Mouse (Mus musculus): ENCODE data around the gene Polr2l. TPM values are rescaled to one million over a fixed set of nuclear protein-coding genes. Genes with fewer than 3 reads are reported as not detected.

The Polr2l gene
- polyA plus RNA-seq, 1 experiment from 2014 or later, result 43.9 TPM

DNA sequence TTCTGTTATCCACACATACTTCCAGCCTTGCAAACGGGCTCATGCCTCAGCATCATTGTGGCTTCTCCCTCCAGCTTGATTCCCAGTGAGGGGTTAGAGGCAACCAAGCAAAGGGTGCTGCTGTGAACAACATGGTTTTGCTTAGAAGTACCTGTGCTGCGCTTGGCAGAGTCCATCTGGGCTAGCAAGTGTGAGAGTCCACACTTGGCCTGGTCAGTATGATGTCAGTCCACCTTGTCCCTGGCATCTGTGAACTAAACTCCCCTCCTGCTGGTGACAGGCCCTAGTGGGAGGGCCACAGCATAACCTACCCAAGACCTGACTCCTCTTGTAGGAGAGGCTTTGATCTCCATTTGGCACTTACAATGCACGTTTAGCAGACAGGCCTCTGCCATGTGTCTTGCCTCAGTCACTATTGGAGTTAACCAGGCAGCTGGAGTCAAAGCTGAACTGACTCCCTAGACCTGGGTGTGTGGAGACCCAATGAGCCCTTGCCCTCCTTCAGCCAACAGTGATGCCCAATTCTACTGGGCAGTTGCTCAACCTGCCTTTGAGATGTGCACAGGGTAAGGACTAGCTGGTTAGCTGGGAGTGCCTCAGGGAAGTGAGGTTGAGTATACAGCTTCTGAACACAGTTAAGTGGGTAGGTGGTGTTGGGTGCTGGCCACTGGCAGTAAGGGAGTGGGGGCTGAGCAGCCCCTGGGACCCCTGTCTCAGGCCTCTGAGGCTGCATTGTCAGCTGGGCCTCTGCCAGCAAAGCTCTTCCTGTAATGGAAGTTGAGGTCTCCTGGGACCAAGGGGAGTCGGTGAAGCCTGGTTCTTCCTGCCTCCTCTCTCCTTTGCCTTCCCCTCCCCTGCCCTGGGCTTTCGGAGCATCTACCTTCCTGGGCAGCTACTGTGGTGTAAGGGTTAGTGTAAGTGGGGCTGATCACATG lies 9.5 kb upstream of the Polr2l start:
- H3K4me3 ChIP-seq (replicated peaks), result no peak overlapping the region
- H3K9me3 ChIP-seq (replicated peaks), result no peaks in the 10 kb centered on the region
- no peak for ATAC-seq (ENCODE audit: insufficient read depth)
- 69% methylated on average over 5 of the region's 5 CpGs for WGBS (ENCODE audit: insufficient replicate concordance)
- no peaks in the 10 kb centered on the region for H3K36me3 ChIP-seq (replicated peaks)
- no peak overlapping the region for H3K9ac ChIP-seq
- peaks cover 40% of the 10 kb centered on the region for H3K27me3 ChIP-seq
- no peak overlapping the region for H3K27ac ChIP-seq (replicated peaks)
- H3K4me1 ChIP-seq (replicated peaks), result peaks cover 29% of the 10 kb centered on the region
- H3K4me2 ChIP-seq, result no peak overlapping the region

DNA sequence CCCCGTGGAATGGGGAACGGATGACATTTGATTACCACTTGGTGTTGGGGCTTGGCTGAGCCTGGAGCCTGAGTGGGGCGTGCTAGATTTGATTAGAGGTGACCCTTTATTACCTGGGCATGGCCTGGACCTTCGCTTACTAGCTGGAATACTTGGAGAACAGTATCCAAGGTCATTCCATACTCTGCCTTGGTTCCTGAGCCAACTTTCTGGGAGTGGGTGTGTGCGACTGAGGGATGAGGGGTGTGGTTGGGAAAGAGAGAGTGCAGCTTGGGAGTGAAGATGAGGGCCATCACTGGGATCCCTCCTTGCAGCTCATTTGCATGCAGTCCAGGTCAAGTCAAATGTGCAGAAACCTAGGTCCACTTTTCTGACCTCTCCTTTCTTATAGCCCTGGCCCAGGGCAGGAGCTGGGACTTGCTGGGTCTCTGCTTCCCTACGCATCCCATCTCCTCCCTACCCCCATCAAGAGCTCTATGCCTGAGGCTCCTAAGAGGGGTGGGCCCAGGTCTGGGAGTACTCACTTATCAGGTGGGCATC lies 8.3 kb upstream of the Polr2l start:
- H3K27me3 ChIP-seq, result peaks cover 40% of the 10 kb centered on the region
- ATAC-seq (ENCODE audit: insufficient read depth), result no peak
- H3K4me2 ChIP-seq, result no peak overlapping the region
- H3K9ac ChIP-seq, result no peak overlapping the region
- no peaks in the 10 kb centered on the region for H3K36me3 ChIP-seq (replicated peaks)
- H3K4me3 ChIP-seq (replicated peaks), result no peak overlapping the region
- no peaks in the 10 kb centered on the region for H3K9me3 ChIP-seq (replicated peaks)
- H3K4me1 ChIP-seq (replicated peaks), result peaks cover 34% of the 10 kb centered on the region
- no peak overlapping the region for H3K27ac ChIP-seq (replicated peaks)
- WGBS (ENCODE audit: insufficient replicate concordance), result 76% methylated on average over 6 of the region's 6 CpGs

DNA sequence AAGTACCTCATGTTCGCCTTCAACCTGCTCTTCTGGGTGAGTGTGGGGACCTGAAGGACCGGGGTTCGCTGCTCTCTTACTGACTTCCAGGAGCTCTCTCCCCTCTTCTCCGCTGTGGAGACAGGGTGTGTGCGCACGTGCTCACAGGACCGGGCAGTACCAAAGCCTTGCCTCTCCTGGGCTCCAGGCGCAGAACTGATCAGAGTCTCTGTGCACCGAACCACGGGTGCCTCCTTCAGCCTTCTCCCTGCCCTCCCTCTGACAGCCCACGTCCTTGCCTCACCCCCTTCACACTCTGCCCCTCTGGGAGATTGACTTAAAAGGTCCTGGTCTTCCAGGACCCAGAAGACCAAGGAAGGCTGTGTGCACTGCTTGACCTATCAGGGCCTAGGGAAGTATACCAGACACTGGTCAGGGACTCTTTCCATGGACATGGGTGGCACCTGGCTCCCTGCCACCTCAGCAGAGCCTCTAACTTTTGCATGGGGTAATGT lies 7.6 kb upstream of the Polr2l start:
- Histone ChIP-seq H3K4me1 (replicated peaks) (peaks cover 40% of the 10 kb centered on the region), H3K36me3 (replicated peaks) (no peaks in the 10 kb centered on the region), H3K4me2 (peak overlapping the region; percentile 76), H3K4me3 (replicated peaks) (peak overlapping the region; percentile 52), H3K27me3 (peaks cover 40% of the 10 kb centered on the region), H3K9me3 (replicated peaks) (no peaks in the 10 kb centered on the region), H3K27ac (replicated peaks) (no peak overlapping the region), H3K9ac (no peak overlapping the region)
- no peak for ATAC-seq (ENCODE audit: insufficient read depth)
- WGBS (ENCODE audit: insufficient replicate concordance), result 49% methylated on average over 11 of the region's 11 CpGs

DNA sequence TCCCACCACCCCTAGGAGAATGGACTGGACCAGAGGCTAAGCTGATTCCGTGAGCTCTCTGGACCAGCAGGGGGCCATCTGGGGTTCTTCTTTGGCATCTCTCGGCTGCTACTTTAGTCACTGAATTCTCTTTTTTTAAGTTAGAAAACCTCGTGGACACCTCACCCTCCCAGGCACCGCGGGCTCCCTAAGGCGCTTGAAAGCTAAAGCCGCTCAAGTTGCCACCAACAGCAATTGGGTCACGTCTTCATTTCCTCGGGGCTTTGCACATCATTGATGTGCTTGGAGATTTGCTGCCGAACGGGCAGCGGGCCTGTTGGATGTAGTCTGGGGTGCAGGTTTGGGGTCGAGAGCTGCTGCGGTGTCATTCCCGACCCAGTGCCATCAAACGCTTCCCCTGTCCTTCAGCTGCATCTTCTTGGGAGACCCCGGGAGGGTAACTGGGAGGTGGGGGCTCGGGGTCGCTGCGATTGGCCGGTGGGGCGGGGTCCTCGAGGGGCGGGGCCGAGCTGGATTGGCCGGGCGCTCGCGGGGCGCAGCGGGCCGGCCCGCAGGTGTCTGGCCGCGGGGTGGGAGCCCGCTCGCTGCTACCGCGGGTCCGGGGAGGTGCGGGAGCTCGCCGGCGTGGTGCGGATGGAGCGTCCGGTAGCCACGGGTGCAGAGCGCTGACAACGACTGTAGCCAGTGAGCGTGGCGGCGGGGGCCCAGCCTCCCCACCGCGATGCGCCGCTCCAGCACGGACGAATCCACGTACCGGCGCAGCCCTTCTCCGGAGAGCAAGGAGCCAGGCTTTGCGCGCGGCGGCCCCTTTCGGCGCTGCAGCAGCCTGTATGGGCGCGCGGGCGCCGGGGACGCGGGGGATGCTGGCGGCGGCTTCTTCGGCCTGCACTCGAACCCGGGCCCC lies 6.8 kb upstream of the Polr2l start:
- H3K9ac ChIP-seq, result peak overlapping the region; percentile 27; the same call in 1 of the 2 replicates
- no peaks in the 10 kb centered on the region for H3K9me3 ChIP-seq (replicated peaks)
- ATAC-seq (ENCODE audit: insufficient read depth), result no peak

DNA sequence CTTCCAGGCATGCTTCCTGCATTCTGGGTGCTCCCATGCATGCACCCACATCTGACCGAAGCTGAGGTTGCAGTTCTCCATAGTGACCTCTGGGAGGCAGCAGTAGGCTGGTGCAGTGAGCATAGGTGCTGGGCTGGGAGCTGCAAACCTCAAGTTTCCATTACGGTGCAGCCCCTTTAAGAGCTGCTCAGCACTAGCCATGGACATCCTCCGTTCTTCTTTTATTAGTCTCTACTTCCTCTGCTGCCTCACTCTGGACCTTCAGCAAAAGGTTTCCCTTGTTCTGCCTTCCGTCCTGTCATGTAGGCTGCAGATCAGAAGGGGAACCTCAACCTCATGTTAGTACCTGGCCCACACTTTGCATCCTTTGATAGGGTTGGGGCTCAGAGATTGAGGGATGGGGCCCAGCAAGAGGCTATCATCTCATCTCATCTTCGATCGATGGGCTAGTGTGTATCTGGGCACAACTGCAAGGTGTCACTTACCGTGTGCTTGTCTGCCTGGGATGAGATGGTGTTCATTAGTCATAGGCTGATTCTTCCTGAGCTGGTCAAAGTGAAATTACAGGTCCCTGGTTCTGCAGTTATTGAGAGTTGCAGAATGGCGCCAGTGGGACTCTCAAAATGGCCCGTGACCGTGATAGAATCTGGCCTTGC lies 6.0 kb upstream of the Polr2l start:
- Histone ChIP-seq H3K4me1 (replicated peaks) (peaks cover 53% of the 10 kb centered on the region), H3K9me3 (replicated peaks) (no peaks in the 10 kb centered on the region), H3K36me3 (replicated peaks) (no peaks in the 10 kb centered on the region), H3K4me3 (replicated peaks) (no peak overlapping the region), H3K4me2 (peak overlapping the region; percentile 76), H3K27me3 (peaks cover 40% of the 10 kb centered on the region), H3K27ac (replicated peaks) (no peak overlapping the region), H3K9ac (no peak overlapping the region; the same call in 1 of the 2 replicates)
- peak; percentile 33 for ATAC-seq (ENCODE audit: insufficient read depth)
- 8% methylated on average over 10 of the region's 10 CpGs for WGBS (ENCODE audit: insufficient replicate concordance)

More for the DNA sequence above, 6.8 kb upstream of the Polr2l start:
- Histone ChIP-seq H3K4me1 (replicated peaks) (peaks cover 46% of the 10 kb centered on the region), H3K4me3 (replicated peaks) (peak overlapping the region; percentile 52), H3K36me3 (replicated peaks) (no peaks in the 10 kb centered on the region), H3K27ac (replicated peaks) (no peak overlapping the region), H3K4me2 (peak overlapping the region; percentile 76), H3K27me3 (peaks cover 40% of the 10 kb centered on the region)
- WGBS (ENCODE audit: insufficient replicate concordance), result 2% methylated on average over 81 of the region's 81 CpGs

DNA sequence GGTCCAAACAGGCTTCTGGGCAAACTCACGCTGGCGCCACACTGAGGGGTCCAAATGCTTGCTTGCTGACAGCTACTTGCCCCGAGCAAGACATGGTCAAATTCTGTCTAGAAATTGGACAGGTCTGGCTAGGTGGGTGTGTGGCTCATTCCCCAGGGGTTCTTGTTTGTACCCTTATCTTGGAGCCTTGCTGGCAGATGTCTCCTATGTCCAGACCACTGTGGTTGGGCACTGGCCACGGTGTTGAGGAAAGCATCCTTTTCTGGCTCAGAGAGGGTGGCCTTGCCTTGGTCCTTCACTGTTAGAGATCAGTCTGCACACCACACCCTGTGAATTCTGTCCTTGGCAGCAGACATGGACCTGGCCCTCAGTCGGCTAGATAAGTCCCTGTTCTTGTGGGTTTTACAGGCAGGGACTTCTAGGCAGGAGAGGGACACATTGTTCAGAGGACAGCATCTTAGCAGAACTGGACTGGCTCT lies 3.4 kb upstream of the Polr2l start:
- WGBS (ENCODE audit: insufficient replicate concordance), result 12% methylated on average over 5 of the region's 5 CpGs
- H3K4me1 ChIP-seq (replicated peaks), result peaks cover 75% of the 10 kb centered on the region
- H3K9me3 ChIP-seq (replicated peaks), result no peaks in the 10 kb centered on the region
- H3K4me3 ChIP-seq (replicated peaks), result no peak overlapping the region
- peak overlapping the region; percentile 91; the same call in 1 of the 2 replicates for H3K27ac ChIP-seq (replicated peaks)
- H3K36me3 ChIP-seq (replicated peaks), result 0 out of 2 replicates have a peak, but pooled peaks cover 2% of the 10 kb centered on the region
- no peak overlapping the region for H3K9ac ChIP-seq
- no peak for ATAC-seq (ENCODE audit: insufficient read depth)
- H3K27me3 ChIP-seq, result peaks cover 31% of the 10 kb centered on the region
- peak overlapping the region; percentile 99; the same call in 1 of the 2 replicates for H3K4me2 ChIP-seq

DNA sequence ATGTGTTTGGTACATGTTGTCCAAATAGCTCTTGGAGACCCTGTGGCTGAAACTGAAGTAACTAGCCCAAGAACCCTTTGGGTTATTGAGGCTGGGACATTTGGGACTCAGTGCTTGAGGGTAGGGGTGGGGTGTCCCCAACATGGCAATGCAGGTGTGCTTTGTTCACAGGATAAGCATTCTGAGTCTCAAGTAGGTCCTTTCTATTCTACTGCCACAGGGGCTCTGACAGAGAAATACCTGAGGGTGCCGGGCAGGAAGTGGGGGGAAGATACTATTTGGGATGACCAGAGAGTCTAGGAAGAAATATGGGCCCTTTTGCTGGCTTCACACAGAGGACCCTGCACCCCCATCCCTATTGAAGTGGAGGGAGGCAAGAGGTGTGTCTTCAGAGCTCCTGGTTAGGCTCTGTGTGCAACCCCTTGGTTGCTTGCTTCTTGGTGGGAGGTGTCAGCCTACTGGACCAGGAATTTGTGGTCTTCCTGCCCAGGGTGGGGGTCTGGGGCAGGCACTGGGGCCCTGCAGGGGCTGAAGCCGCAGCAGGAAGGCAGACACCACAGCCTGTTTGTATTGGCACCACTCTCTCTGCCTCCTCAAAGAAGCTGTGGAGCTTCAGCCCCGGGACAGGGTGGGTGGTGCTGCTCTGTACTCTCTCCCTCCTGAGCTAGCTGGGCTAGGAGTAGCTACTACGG lies 2.8 kb upstream of the Polr2l start:
- WGBS (ENCODE audit: insufficient replicate concordance), result 14% methylated on average over 4 of the region's 4 CpGs
- peaks cover 77% of the 10 kb centered on the region for H3K4me1 ChIP-seq (replicated peaks)
- H3K36me3 ChIP-seq (replicated peaks), result peaks cover 6% of the 10 kb centered on the region
- H3K4me3 ChIP-seq (replicated peaks), result no peak overlapping the region
- H3K27me3 ChIP-seq, result peaks cover 25% of the 10 kb centered on the region
- H3K27ac ChIP-seq (replicated peaks), result peak overlapping the region; percentile 91
- H3K9ac ChIP-seq, result no peak overlapping the region
- peak overlapping the region; percentile 99 for H3K4me2 ChIP-seq
- H3K9me3 ChIP-seq (replicated peaks), result no peaks in the 10 kb centered on the region
- no peak for ATAC-seq (ENCODE audit: insufficient read depth)

DNA sequence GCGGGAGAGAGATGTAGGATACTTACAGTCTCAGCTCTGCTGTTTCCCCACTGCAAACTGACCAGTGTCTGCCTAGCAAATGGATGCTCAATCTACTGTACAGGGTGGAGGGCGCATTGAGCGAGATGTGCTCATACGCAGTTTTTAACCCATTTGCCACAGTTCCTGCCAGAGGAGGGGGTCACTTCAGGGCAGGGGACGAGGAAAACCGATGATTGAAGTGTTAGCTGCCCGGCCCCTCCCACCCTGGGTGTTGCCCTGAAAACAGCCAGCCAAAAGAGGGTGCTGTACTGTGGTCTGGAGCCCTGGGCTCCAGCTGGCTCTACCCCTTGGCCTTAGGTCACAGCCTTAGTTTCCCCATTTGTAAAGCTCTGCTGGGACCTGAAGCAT lies 2.0 kb upstream of the Polr2l start:
- Histone ChIP-seq H3K4me2 (peak overlapping the region; percentile 99), H3K27ac (replicated peaks) (peak overlapping the region; percentile 91), H3K9ac (no peak overlapping the region), H3K4me3 (replicated peaks) (peak overlapping the region; percentile 74), H3K36me3 (replicated peaks) (peaks cover 13% of the 10 kb centered on the region), H3K4me1 (replicated peaks) (peaks cover 75% of the 10 kb centered on the region), H3K9me3 (replicated peaks) (no peaks in the 10 kb centered on the region), H3K27me3 (peaks cover 17% of the 10 kb centered on the region)
- peak; percentile 6; the same call in 1 of the 2 replicates for ATAC-seq (ENCODE audit: insufficient read depth)
- WGBS (ENCODE audit: insufficient replicate concordance), result 3% methylated on average over 7 of the region's 7 CpGs

DNA sequence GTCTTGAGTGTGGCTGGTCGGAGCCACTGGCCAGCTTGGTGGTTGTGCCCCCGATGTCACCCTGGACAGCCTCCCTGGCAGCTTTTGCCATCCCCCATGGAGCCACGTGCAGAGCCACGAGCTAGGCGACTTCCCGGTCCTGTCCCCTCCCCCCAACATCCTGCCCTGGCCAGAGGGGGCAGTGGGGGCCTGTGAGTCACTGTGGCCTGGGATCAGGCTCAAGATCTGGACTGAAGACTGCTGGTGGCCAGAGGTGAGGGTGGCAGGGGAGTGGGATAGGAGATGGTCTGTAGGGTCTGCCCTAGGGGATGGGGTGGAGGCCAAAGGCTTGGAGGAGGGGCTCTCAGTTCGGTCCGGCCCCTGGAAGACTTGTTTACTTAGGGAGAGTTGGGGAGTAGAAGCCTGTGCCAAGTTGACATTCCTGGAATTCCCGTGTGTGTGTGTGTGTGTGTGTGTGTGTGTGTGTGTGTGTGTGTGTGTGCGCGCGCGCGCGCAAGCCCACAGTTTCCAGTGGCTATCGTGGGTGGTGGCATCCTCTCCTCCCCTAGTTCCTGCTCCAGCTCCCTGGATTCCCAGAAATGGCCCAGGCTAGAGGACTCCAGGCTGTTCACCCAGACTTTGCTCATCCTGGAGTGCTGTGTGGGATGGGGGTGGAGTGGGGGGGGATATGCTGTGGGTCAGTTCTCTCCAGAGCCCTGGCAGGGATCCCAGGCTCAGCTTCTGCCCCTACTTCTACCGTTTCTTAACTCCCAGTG lies 1.5 kb upstream of the Polr2l start:
- peak overlapping the region; percentile 74 for H3K4me3 ChIP-seq (replicated peaks)
- under 1% methylated on average over 17 of the region's 17 CpGs for WGBS (ENCODE audit: insufficient replicate concordance)
- ATAC-seq (ENCODE audit: insufficient read depth), result peak; percentile 43
- H3K27ac ChIP-seq (replicated peaks), result peak overlapping the region; percentile 91
- peak overlapping the region; percentile 99 for H3K4me2 ChIP-seq
- H3K9ac ChIP-seq, result peak overlapping the region; percentile 81
- H3K27me3 ChIP-seq, result peaks cover 12% of the 10 kb centered on the region
- H3K9me3 ChIP-seq (replicated peaks), result no peaks in the 10 kb centered on the region
- H3K36me3 ChIP-seq (replicated peaks), result peaks cover 18% of the 10 kb centered on the region
- peaks cover 70% of the 10 kb centered on the region for H3K4me1 ChIP-seq (replicated peaks)
